Mouse (Mus musculus): ENCODE measurements at regions not wholly inside any gene's neighbourhood (a gene's known extent, or its start where the extent isn't known, plus 50 kb on each side); places are given as distances from the start of the nearest gene placed in this dataset.

GRCm38 (mm10) chr2:84127586-84127985 lies 137.2 kb downstream of the Gm13691 start:
- intact Hi-C loops (cut with DNase I), result no loop called here
- DNase-seq (ENCODE audit: low spot score), result no peak

DNA sequence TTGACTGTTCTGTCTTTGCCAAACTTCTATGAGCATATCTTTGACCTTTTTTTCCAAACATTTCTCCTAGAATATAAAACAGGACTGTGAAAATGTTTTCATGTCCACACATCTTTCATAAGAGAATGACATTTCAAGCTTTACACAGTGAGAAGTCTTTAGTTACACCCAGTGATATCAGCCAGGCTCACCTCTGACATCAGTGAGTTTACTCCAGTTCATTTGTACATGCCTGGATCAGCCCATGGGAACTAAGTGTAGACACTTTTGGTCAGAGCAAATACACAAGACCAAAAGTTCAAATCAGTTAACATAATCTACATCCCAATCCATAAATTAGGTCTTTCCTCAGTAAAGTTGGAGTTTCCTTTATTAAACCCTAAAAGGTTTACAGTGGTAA lies 171.4 kb downstream of the Gm13691 start:
- DNase-seq (ENCODE audit: low spot score), result no peak
- intact Hi-C loops (cut with DNase I), result no loop called here

GRCm38 (mm10) chr2:84173450-84173849 lies 183.1 kb downstream of the Gm13691 start:
- intact Hi-C loops (cut with DNase I), result no loop called here
- no peak for DNase-seq (ENCODE audit: low spot score)

DNA sequence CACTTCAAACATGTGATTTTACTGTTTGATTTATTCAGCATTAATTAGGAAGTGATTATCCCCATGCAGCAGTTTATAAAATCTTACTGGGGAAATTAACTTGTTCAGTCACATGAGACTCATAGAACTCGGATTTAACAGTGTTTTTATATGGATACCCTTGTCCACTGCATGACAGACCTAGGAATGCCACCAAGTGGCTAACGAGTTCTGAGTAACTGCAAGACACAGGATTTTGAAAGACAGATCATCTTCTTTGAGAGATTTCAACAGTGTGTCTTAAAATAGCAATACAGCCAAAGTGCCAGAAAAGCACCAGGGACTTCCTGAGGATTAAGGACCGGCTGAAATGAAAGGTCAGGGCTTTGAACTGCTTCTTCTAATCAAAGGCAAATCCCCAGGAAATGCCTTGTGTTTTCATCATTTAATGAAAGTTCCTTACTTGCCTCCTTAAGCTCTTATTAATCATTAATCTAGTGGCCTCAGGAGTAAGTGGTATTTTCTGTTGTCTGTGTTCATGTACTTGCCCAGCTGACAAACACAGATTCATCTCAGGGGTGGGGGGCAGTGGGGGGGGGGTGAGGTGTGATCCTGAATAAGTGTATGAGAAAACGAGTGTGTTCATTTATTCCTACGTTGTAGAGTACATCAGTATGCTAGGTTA lies 193.4 kb downstream of the Gm13691 start:
- no peak for DNase-seq (ENCODE audit: low spot score)
- intact Hi-C loops (cut with DNase I), result loop anchor here (2.0 to 5.0 kb wide), 3 partner anchors 116 to 241 kb away; partner anchors contain the start of gene Calcrl

GRCm38 (mm10) chr2:84184288-84185015 lies 194.1 kb downstream of the Gm13691 start:
- intact Hi-C loops (cut with DNase I), result loop anchor here (2.0 to 5.0 kb wide), 5 partner anchors 43 to 240 kb away; partner anchors contain the start of gene Calcrl
- peak; percentile 44 for DNase-seq (ENCODE audit: low spot score)

- DNase-seq (ENCODE audit: low spot score), result no peak
- intact Hi-C loops (cut with DNase I), result loop anchor here (2.0 to 5.0 kb wide), 3 partner anchors 42 to 240 kb away; partner anchors contain the start of gene Calcrl
Measured at GRCm38 (mm10) chr2:84185016-84185330, 194.6 kb downstream of the Gm13691 start.

DNA sequence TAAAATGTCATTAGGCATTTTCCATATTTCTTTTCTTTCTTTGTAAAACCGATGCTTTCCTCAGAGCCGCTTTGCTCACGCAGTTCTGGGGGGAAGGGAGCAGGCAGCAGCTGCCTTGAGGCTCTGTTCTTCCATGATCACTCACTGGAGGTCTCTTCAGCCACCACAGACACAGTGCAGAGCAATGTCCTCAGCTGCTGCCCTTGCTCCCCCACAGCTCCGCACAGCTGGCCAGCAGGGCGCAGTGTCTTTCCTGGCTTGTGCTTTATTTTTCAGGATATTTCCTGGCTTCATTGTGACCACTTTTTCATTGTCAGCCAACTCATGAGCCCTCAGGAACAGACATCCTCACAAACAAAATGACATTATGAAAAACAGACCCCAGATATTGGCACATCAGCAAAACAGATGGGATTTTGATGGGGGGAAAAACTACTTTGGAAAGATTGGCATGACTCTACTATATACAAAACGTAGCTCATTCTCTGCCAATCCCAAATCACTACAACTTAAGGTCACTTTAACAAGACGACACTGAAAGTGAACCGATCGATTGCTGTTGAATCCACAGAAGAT lies 195.9 kb downstream of the Gm13691 start:
- intact Hi-C loops (cut with DNase I), result loop anchor here (5.0 kb wide), 2 partner anchors 41 to 106 kb away; no protein-coding TSS in a partner anchor
- peak; percentile 55 for DNase-seq (ENCODE audit: low spot score)

- no peak for DNase-seq (ENCODE audit: low spot score)
Measured at GRCm38 (mm10) chr2:84187456-84187855, 197.1 kb downstream of the Gm13691 start.

GRCm38 (mm10) chr2:84189302-84189701 lies 198.9 kb downstream of the Gm13691 start:
- intact Hi-C loops (cut with DNase I), result loop anchor here (5.0 kb wide), 2 partner anchors 38 to 103 kb away; no protein-coding TSS in a partner anchor
- DNase-seq (ENCODE audit: low spot score), result no peak

More at GRCm38 (mm10) chr2:84187456-84187855, 197.1 kb downstream of the Gm13691 start:
- intact Hi-C loops (cut with DNase I), result loop anchor here (5.0 kb wide), 2 partner anchors 40 to 105 kb away; no protein-coding TSS in a partner anchor

GRCm38 (mm10) chr2:84217116-84217515 lies 208.1 kb downstream of the Calcrl start:
- intact Hi-C loops (cut with DNase I), result no loop called here
- no peak for DNase-seq (ENCODE audit: low spot score)

DNA sequence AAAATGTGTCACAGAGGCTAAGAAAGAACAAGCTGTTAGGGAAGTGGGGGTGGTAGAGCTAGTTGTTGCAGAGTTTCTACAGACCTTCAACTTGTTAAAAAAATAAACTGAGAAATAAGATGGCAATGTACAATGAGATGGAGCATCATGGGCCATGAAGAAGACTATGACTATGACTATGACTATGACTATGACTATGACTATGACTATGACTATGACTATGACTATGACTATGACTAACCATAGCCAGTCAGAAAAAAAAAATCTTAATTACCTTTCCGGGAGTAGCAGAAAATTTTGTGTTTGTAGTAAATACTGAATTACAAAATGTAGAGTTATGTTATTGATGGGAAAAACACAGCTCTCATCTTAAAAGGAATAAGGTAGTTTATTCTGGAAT lies 203.2 kb downstream of the Calcrl start:
- DNase-seq (ENCODE audit: low spot score), result no peak
- intact Hi-C loops (cut with DNase I), result no loop called here

DNA sequence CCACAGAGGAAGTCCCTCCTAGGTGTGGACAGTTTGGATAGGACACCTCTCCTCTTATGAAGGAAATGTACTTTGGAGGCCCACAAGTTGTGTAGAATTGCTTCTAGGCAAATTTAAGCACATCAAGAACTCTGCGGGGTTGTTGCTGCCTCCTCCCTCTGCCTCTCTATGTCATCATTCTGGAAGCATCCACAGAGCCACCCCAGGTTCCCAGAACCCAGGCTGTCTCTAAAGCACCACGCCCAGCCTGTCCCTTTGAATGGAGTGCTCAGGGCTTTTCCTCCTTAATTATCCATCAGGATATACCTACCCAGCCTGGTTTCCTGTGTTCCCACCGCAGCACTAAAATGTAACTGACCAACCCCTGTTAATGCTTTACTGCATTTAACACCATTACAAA lies 195.4 kb downstream of the Calcrl start:
- DNase-seq (ENCODE audit: low spot score), result peak; percentile 29
- intact Hi-C loops (cut with DNase I), result loop anchor here (5.0 kb wide), 1 partner anchor 42 kb away; no protein-coding TSS in a partner anchor

- no peak for DNase-seq (ENCODE audit: low spot score)
- intact Hi-C loops (cut with DNase I), result no loop called here
Measured at GRCm38 (mm10) chr2:84235641-84236040, 189.6 kb downstream of the Calcrl start.

- intact Hi-C loops (cut with DNase I), result no loop called here
- DNase-seq (ENCODE audit: low spot score), result no peak
Measured at GRCm38 (mm10) chr2:84241244-84241643, 184.0 kb downstream of the Calcrl start.

DNA sequence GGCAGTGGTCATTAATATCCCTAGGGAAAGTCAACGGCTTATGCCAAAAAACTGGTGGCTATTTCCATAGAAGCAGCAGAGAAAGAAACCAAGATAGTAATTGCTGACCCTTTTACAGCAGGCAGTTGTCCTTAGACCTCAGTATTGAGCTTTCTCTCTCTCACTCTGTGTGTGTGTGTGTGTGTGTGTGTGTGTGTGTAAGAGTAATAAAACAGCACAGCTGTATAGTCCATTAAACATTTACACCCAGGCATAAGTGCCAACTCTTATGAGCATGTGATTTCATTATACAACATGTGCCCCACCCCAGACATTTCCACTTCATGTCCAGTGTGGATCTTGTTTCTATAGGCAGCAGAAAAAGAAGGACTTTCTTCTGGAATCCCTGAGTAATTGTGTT lies 183.2 kb downstream of the Calcrl start:
- intact Hi-C loops (cut with DNase I), result no loop called here

DNA sequence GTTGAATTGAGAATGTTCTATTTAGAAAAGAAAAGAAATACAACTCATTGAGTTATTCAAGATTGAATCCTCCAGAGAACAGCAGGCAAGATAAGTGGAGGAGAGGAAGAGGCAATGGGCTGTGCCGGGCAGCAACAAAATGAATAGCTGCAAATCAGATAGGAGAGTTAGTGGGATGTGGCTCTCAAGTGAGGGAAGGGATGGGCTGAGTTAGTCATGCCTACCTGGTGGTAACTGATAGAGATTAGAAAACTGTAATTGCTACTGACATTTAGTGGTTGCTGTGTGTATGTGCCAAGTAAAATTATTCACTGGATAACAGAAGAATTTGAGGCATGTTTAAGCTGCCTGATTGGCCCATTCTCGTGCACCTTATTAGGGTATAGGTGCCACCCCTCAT lies 179.3 kb downstream of the Calcrl start:
- no peak for DNase-seq (ENCODE audit: low spot score)
- intact Hi-C loops (cut with DNase I), result no loop called here

More for the DNA sequence above, 183.2 kb downstream of the Calcrl start:
- no peak for DNase-seq (ENCODE audit: low spot score)

- intact Hi-C loops (cut with DNase I), result no loop called here
Measured at GRCm38 (mm10) chr2:84246562-84246961, 178.6 kb downstream of the Calcrl start.

GRCm38 (mm10) chr2:84248169-84248568 lies 177.0 kb downstream of the Calcrl start:
- DNase-seq (ENCODE audit: low spot score), result no peak
- intact Hi-C loops (cut with DNase I), result no loop called here

More at GRCm38 (mm10) chr2:84246562-84246961, 178.6 kb downstream of the Calcrl start:
- no peak for DNase-seq (ENCODE audit: low spot score)

DNA sequence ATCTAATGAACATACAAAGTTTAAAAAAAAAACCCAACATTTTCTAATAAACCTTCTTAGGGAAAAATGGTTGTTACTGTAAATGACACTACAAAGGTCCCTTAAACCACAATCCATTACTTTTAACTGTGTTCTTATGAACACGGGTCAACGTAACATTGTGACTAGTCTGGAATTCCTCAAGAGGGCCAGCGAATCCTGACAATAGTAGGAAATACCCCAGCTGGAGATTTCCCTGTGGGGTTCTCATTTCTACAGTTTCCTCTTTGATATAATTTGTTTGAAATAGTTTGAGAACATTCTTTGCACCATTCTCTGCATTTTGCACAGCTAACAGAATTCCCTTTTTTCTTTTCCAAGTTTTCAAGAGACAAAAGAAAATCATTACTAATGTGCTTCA lies 175.3 kb downstream of the Calcrl start:
- intact Hi-C loops (cut with DNase I), result loop anchor here (5.0 kb wide), 1 partner anchor 132 kb away; no protein-coding TSS in a partner anchor
- no peak for DNase-seq (ENCODE audit: low spot score)

DNA sequence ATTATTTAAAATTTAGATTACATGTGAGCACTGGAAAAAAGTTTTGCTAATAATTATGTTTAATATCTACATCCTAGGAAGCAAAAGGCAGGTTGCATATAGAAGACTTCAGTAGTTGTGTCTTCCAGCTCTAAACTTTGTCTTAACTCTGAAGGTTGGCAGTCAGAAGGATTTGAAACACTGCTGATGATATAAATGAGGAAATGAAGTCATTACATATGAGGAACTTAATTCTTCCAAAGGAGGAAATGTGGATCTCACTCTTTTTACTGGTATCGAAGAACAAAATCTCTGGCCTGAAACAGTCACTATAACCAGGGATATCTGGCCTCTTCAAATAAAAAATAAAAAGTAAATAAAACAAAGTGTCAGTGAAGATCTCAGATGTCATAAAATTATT lies 173.1 kb downstream of the Calcrl start:
- intact Hi-C loops (cut with DNase I), result loop anchor here (5.0 kb wide), 1 partner anchor 130 kb away; no protein-coding TSS in a partner anchor
- DNase-seq (ENCODE audit: low spot score), result no peak
